Mouse (Mus musculus) spleen, adult 2 months (tissue): ENCODE data around the gene Med16.

ENCODE experiments used
- CTCF ChIP-seq: fragments of 200-500 bp; IDR thresholded peaks from 2 replicates; pipeline ENCODE4 v1.5.1; 2011; ENCODE audit warnings: mild to moderate bottlenecking, inconsistent platforms; ENCODE audit not compliant: insufficient read depth, insufficient read length, insufficient replicate concordance; ENCODE audit errors: extremely low read depth
- POLR2A ChIP-seq: fragments of 200-500 bp; IDR thresholded peaks from 2 replicates; pipeline ENCODE4 v1.6.1; 2011; ENCODE audit warnings: low read depth, low read length, inconsistent platforms

DNA sequence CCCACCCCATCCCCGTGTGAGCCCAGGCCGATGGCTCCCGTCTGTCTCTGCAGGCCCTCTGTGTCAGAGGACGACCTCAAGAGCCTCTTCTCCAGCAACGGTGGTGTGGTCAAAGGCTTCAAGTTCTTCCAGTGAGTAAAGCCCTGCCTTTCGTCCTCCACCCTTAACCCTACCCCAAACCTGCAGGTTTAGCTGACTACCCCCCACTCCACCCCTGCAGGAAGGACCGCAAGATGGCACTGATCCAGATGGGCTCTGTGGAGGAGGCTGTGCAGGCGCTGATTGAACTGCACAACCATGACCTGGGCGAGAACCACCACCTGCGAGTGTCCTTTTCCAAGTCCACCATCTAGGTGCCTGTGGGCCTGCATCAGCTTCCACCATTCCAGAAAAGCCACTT lies 45.8 kb downstream of the Med16 start:
- no peak for TF ChIP-seq POLR2A
- TF ChIP-seq CTCF = no peak
